Mouse (Mus musculus) brown adipose tissue, adult 24 weeks (tissue): ENCODE measurements around the gene Msx1. TPM values are rescaled to one million over a fixed set of nuclear protein-coding genes. Genes with fewer than 3 reads are reported as not detected.

Source experiments
- H3K27ac ChIP-seq: fragments of 200-500 bp; replicated peaks from 2 replicates; pipeline ENCODE4 v1.5.1; 2012; ENCODE audit warnings: low read depth, mild to moderate bottlenecking, low read length
- H3K4me1 ChIP-seq: fragments of 200-500 bp; 2 replicates; pipeline ENCODE4 v1.6.1; 2012; ENCODE audit warnings: low read length, mixed read lengths; ENCODE audit not compliant: control insufficient read depth, insufficient read depth, insufficient read length
- H3K4me3 ChIP-seq: fragments of 200-500 bp; 2 replicates; pipeline ENCODE4 v1.5.1; 2012; ENCODE audit warnings: low read depth, mild to moderate bottlenecking, low read length, moderate library complexity; ENCODE audit not compliant: insufficient read depth
- polyA plus RNA-seq: library from polyadenylated mRNA; stranded (reverse); fragments of >200 nt; gene quantifications from 2 replicates; pipeline ENCODE4 v1.2.4, GENCODE M21; 2012; ENCODE audit not compliant: missing spikeins, insufficient read depth, insufficient read length

Msx1 gene
- polyA plus RNA-seq, 1 experiment = 2.9 TPM

- Histone ChIP-seq H3K4me3 (no peak overlapping the region), H3K27ac (no peak overlapping the region), H3K4me1 (0 out of 2 replicates have a peak, but pooled peaks cover 3% of the 10 kb centered on the region)
Observed at GRCm38 (mm10) chr5:37829926-37830325, 5.5 kb upstream of the Msx1 start.

- no peak overlapping the region for H3K4me3 ChIP-seq
Observed at GRCm38 (mm10) chr5:37829296-37829670, 4.9 kb upstream of the Msx1 start.

DNA sequence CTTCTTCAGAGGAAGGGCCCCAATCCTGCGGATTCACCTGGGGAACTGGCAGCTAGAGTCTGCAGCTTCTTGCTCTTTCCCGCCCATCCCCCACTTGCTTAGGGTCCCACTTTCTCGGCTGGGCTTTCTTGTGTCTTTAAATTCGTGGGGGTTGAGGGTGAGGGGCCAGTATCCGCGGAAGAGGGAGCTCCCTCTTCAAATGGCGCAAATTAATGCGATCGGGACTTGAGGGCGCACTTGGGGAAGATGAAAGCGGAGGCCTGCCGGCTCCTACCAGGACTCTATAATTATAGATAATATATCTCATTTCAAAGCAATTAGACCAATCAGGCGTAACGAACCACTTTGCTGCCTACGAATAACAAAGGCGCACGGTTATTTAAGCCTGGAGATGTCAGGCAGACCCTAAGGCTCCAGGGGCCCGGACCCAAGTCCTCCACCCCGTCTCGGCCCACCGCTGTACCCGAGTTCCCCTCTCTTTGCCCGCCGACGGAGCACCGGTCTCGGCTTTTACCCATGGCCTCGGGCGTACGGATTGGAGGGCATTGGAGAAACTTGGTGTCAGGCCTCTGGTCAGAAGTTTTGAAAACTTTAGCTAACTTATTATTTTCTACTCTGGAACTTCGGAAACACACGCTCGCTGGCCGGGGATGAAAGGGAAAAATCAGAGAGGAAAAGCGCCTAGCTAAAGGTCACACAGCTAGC is 4.4 kb upstream of the Msx1 start:
- Histone ChIP-seq H3K4me1 (0 out of 2 replicates have a peak, but pooled peaks cover 3% of the 10 kb centered on the region), H3K4me3 (no peak overlapping the region), H3K27ac (no peak overlapping the region)

More at GRCm38 (mm10) chr5:37829296-37829670, 4.9 kb upstream of the Msx1 start:
- 0 out of 2 replicates have a peak, but pooled peaks cover 3% of the 10 kb centered on the region for H3K4me1 ChIP-seq
- H3K27ac ChIP-seq = no peak overlapping the region

- Histone ChIP-seq H3K27ac (no peak overlapping the region), H3K4me3 (no peak overlapping the region)
Observed at GRCm38 (mm10) chr5:37828001-37828400, 3.6 kb upstream of the Msx1 start.

DNA sequence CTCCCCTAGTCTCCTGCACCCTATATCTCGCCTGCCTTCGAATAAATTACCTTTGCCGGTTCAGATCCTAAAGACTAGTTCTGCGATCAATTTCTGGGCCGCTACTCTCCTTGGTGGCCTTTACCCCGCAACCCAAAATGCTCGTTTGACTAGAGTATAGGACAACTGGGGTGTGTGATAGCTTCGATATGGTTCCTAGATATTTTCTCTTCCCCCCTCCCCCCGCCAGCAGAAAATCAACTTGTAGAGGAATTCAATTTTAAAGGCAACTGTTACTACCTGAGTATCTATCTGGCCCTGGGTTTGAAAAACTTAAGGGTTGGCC is 3.2 kb upstream of the Msx1 start:
- peak overlapping the region; percentile 6; the same call in 1 of the 2 replicates for H3K4me3 ChIP-seq

More at GRCm38 (mm10) chr5:37828001-37828400, 3.6 kb upstream of the Msx1 start:
- H3K4me1 ChIP-seq = 0 out of 2 replicates have a peak, but pooled peaks cover 3% of the 10 kb centered on the region

GRCm38 (mm10) chr5:37826706-37827625 is 2.6 kb upstream of the Msx1 start:
- peaks cover 3% of the 10 kb centered on the region; the same call in 1 of the 2 replicates for H3K4me1 ChIP-seq
- peak overlapping the region; percentile 6; the same call in 1 of the 2 replicates for H3K4me3 ChIP-seq

More for the DNA sequence above, 3.2 kb upstream of the Msx1 start:
- Histone ChIP-seq H3K27ac (no peak overlapping the region), H3K4me1 (0 out of 2 replicates have a peak, but pooled peaks cover 3% of the 10 kb centered on the region)

GRCm38 (mm10) chr5:37825611-37826445 is 1.4 kb upstream of the Msx1 start:
- Histone ChIP-seq H3K27ac (no peak overlapping the region), H3K4me3 (0 out of 2 replicates have a peak overlapping the region, but pooled peaks have one; percentile 1), H3K4me1 (peaks cover 3% of the 10 kb centered on the region; the same call in 1 of the 2 replicates)

More at GRCm38 (mm10) chr5:37826706-37827625, 2.6 kb upstream of the Msx1 start:
- no peak overlapping the region for H3K27ac ChIP-seq

DNA sequence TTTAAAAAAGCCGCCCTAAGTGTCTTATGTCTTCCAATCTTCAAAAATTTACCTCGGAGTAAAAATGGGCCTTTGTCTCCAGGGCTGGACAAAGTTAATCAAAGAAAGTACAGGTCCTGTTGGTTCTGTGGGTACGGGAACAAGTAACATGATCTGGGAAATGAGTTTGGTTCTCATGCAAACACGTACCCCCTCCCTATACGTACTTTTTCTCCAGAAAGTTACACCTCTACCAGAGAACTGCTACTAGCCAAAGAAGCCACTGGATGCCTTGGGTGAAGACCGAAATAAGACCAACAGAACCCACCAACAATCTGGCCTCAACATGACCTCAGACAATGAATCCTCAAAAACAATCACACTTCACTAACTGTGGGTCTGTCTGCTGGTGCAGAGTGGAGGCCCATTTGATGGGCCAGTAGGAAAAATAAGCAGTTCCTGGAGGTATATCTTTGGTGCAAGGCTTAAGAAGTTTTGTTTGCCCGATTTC is 773 bp upstream of the Msx1 start:
- Histone ChIP-seq H3K27ac (no peak overlapping the region), H3K4me1 (peaks cover 3% of the 10 kb centered on the region; the same call in 1 of the 2 replicates), H3K4me3 (no peak overlapping the region)

- Histone ChIP-seq H3K4me3 (peak overlapping the region; percentile 87), H3K27ac (peak overlapping the region; percentile 72), H3K4me1 (peaks cover 3% of the 10 kb centered on the region; the same call in 1 of the 2 replicates)
Observed at GRCm38 (mm10) chr5:37823721-37824460, 492 bp downstream of the Msx1 start.

GRCm38 (mm10) chr5:37822791-37823720 is 1.3 kb downstream of the Msx1 start:
- Histone ChIP-seq H3K4me3 (peak overlapping the region; percentile 87), H3K27ac (peak overlapping the region; percentile 72), H3K4me1 (peaks cover 3% of the 10 kb centered on the region; the same call in 1 of the 2 replicates)

DNA sequence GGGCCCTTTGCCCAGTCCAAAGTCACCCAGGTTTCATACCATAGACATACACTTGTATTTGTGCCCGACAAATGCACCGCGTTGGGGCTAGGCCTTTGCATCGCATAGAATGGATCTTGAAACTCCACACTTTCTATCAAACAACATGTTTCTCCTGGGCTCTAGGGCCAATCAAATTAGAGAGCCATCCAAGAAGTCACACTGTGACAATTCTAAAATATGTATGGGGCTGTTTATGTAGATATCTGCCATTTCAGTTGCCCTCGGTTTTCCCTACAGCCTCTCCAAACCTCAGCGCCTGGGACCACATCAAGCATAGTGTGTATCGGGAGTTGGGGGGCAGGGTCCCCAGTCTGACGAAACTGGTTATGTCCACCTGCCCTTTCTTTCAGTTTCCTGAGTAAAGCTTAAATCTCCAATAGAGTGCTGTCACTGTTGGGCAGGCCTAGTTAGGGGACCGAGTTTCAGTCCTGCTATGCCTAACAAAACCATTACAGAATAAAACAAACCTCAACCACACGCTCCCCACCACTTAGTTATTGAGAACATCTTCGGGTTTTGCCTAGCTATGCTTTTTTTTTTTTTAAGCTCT is 2.2 kb downstream of the Msx1 start:
- peak overlapping the region; percentile 87 for H3K4me3 ChIP-seq
- H3K27ac ChIP-seq = peak overlapping the region; percentile 51; the same call in 1 of the 2 replicates
- H3K4me1 ChIP-seq = peaks cover 5% of the 10 kb centered on the region; the same call in 1 of the 2 replicates

DNA sequence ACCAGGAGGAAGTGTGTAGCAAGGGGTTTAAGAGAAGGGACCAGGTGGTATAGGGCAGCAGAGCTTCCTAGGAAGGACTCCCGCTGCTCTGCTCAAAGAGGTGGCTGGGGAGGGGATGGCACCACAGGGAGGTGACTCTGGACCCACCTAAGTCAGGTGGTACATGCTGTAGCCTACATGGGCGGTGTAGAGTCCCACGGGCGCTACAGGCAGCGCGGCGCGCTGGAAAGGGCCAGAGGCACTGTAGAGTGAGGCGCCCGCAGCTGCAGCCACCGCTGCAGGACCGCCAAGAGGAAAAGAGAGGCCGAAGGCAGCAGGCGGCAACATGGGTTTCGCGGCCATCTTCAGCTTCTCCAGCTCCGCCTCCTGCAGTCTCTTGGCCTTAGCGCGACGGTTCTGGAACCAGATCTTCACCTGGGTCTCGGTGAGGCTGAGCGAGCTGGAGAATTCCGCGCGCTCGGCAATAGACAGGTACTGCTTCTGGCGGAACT is 3.2 kb downstream of the Msx1 start:
- peaks cover 2% of the 10 kb centered on the region; the same call in 1 of the 2 replicates for H3K4me1 ChIP-seq
- no peak overlapping the region for H3K27ac ChIP-seq
- no peak overlapping the region for H3K4me3 ChIP-seq
